Mouse (Mus musculus) embryonic facial prominence, embryonic 12.5 days (tissue): Measurements from ENCODE around the gene Acod1. TPM values are rescaled to one million over a fixed set of nuclear protein-coding genes. Genes with fewer than 3 reads are reported as not detected.
A peak's percentile ranks its signal among the peaks of the same experiment; 100 is the strongest.

Experiments used
- ATAC-seq: fragments of 200-750 bp; cut with Nextera tagmentation; 2 replicates; pipeline ENCODE4 v1.8.0; 2017; ENCODE audit not compliant: insufficient number of reproducible peaks, insufficient read depth, low FRiP score, low TSS enrichment
- H3K27ac ChIP-seq: fragments of 300-500 bp; sonication (generic); 2 replicates; pipeline ENCODE4 v1.5.1; 2016; ENCODE audit warnings: mild to moderate bottlenecking
- H3K27me3 ChIP-seq: fragments of 300-500 bp; sonication (generic); 2 replicates; pipeline ENCODE4 v1.6.1; 2016; ENCODE audit warnings: mild to moderate bottlenecking, moderate library complexity
- H3K36me3 ChIP-seq: fragments of 300-500 bp; sonication (generic); 2 replicates; pipeline ENCODE4 v1.6.1; 2016; ENCODE audit warnings: mild to moderate bottlenecking
- H3K4me1 ChIP-seq: fragments of 300-500 bp; sonication (generic); 2 replicates; pipeline ENCODE4 v1.6.1; 2016
- H3K4me2 ChIP-seq: fragments of 300-500 bp; sonication (generic); replicated peaks from 2 replicates; pipeline ENCODE4 v1.6.1; 2016; ENCODE audit warnings: mild to moderate bottlenecking, moderate library complexity
- H3K4me3 ChIP-seq: fragments of 300-500 bp; sonication (generic); 2 replicates; pipeline ENCODE4 v1.5.1; 2016; ENCODE audit warnings: mild to moderate bottlenecking
- H3K9ac ChIP-seq: fragments of 300-500 bp; sonication (generic); 2 replicates; pipeline ENCODE4 v1.6.1; 2016; ENCODE audit warnings: mild to moderate bottlenecking, moderate library complexity
- H3K9me3 ChIP-seq: fragments of 300-500 bp; sonication (generic); 2 replicates; pipeline ENCODE4 v1.6.1; 2016; ENCODE audit warnings: mild to moderate bottlenecking, moderate library complexity
- WGBS: fragments of 180-500 bp; shearing (Covaris S2); methylation state at CpG from one replicate; pipeline ENCODE4 v1.1.7; 2016; 5-methylcytosine and 5-hydroxymethylcytosine counted together
- polyA plus RNA-seq: library from polyadenylated mRNA; unstranded; fragments of >200 nt; fragmentation: Nextera tagmentation; extraction: Ambion mirVana; gene quantifications from 2 replicates; pipeline ENCODE4 v1.2.1, GENCODE M21; 2016

Acod1 gene
- polyA plus RNA-seq, 1 experiment from 2014 or later = not detected

DNA sequence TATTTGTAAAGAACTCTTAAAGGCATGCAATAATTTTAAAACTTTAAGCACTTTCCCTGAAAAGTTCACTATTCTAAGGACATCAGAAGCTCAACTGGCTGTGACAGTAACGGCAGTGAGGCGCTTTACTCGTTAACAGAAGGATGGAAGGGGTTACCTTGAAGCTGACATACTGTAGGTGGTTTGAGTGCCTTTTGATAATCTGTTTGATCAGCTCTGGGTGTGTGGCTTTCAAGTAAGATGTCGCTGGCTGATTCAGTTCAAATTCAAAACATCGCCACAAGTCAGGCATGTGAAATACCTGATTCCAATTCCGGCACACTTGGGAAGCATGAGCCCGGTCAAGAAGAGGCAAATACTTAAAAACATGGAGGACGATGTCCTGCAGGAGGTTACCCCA lies 48.3 kb downstream of the Acod1 start:
- no peak overlapping the region for H3K27ac ChIP-seq
- H3K27me3 ChIP-seq = no peaks in the 10 kb centered on the region
- peaks cover 8% of the 10 kb centered on the region; the same call in 1 of the 2 replicates for H3K4me1 ChIP-seq
- peaks cover 15% of the 10 kb centered on the region; the same call in 1 of the 2 replicates for H3K36me3 ChIP-seq
- WGBS = 92% methylated on average over 8 of the region's 8 CpGs
- no peak overlapping the region for H3K9ac ChIP-seq
- H3K4me3 ChIP-seq = no peak overlapping the region
- H3K9me3 ChIP-seq = no peaks in the 10 kb centered on the region
- no peak for ATAC-seq
- no peak overlapping the region for H3K4me2 ChIP-seq

DNA sequence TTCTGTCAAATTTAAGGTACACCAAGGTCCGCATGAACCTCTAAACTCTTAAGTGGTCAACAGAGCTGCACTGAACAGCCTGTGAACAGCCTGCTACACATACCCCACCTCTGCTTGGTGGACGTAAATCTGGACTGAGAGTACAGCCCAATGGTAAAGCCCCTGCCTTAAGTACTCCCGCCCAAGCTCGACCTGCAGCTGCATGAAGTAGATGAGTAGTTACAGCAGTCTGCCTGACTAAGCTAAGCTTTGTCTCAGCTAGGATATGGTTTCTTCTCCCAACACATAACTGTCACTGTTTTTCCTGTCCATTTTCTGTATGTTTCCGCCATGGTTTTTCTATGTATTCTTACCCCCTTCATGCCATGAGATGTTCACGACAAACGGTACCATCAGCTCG lies 49.0 kb downstream of the Acod1 start:
- Histone ChIP-seq H3K4me1 (peaks cover 8% of the 10 kb centered on the region; the same call in 1 of the 2 replicates), H3K4me2 (no peak overlapping the region), H3K4me3 (no peak overlapping the region), H3K9ac (no peak overlapping the region), H3K9me3 (no peaks in the 10 kb centered on the region), H3K27ac (no peak overlapping the region), H3K27me3 (no peaks in the 10 kb centered on the region), H3K36me3 (peaks cover 15% of the 10 kb centered on the region; the same call in 1 of the 2 replicates)
- WGBS = 93% methylated on average over 8 of the region's 8 CpGs
- ATAC-seq = no peak

DNA sequence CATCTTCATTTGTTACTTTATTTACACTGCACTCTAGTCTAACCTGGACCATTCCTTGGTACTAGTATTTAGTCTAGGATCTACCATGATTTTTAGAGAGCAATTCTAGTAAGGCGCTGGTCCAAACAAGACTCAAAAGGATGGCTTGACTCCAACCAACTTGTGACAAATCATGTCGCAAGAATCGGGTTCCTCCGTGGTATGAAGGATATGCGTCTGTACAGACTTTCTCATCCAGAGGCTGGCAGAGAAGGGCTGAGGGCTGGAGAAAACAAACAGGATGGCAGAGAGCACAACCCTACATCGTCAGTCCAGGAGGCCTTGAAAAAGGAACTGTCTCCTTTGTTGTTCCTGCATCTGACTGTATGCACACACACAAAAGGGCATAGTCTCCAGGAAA lies 49.8 kb downstream of the Acod1 start:
- peaks cover 11% of the 10 kb centered on the region; the same call in 1 of the 2 replicates for H3K36me3 ChIP-seq
- no peaks in the 10 kb centered on the region for H3K9me3 ChIP-seq
- H3K9ac ChIP-seq = no peak overlapping the region
- peaks cover 8% of the 10 kb centered on the region; the same call in 1 of the 2 replicates for H3K4me1 ChIP-seq
- ATAC-seq = no peak
- no peak overlapping the region for H3K4me2 ChIP-seq
- H3K4me3 ChIP-seq = no peak overlapping the region
- 86% methylated on average over 6 of the region's 6 CpGs for WGBS
- H3K27me3 ChIP-seq = no peaks in the 10 kb centered on the region
- H3K27ac ChIP-seq = no peak overlapping the region

DNA sequence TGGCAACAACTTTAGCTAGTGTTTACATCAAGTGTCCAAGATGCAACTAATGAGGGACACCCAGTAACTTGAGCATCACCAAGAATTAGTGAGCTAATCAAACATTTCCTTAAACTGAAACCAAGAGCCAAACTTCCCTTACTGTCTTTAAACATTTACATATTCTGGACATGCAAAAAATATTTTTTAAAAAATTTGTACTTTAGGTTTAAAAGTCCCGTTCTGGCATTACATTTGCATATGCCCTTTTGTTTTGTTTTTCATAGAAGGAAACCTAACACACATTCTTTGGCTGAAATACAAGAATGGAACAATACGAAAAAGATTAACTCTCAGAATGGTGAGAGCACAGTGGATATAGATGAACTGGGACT lies 51.4 kb downstream of the Acod1 start:
- H3K4me3 ChIP-seq = peak overlapping the region; percentile 82
- peaks cover 8% of the 10 kb centered on the region; the same call in 1 of the 2 replicates for H3K4me1 ChIP-seq
- under 1% methylated on average over 2 of the region's 2 CpGs for WGBS
- ATAC-seq = no peak
- H3K9me3 ChIP-seq = no peaks in the 10 kb centered on the region
- H3K36me3 ChIP-seq = 0 out of 2 replicates have a peak, but pooled peaks cover 3% of the 10 kb centered on the region
- peak overlapping the region; percentile 95 for H3K9ac ChIP-seq
- peak overlapping the region; percentile 59 for H3K4me2 ChIP-seq
- H3K27me3 ChIP-seq = no peaks in the 10 kb centered on the region
- no peak overlapping the region for H3K27ac ChIP-seq

DNA sequence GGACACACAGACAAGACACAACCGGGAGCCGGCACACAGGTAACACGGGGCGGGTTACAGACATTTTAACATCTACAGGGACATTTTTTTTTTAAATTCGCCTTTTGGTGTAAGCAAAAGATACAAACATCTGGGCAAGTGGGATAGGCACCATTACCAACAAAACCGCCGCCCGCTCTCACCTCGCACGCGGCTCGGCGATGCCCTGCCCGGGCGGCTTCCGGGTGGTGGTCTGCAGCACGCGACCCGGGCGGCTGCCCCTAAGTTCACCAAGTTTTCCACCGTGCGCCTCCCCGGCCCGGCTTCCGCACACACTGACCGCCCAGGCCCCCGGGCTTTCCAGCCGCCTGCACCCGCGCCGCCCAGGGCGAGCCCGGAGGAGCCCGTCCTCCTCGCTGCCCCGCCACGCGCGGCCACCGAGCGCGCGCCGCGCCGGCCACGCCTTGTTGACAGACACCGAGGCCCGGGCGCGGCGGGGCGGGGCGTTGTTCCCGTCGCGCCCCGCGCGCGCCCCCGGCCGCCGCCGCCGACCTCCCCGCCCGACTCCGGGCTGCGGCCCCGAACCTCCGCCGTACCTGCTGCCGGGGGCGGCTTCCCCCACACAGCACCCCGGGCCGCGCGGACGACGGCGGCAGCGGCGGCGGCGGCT lies 51.9 kb downstream of the Acod1 start:
- H3K4me2 ChIP-seq = peak overlapping the region; percentile 59
- H3K9me3 ChIP-seq = no peaks in the 10 kb centered on the region
- 0 out of 2 replicates have a peak, but pooled peaks cover 3% of the 10 kb centered on the region for H3K36me3 ChIP-seq
- no peaks in the 10 kb centered on the region for H3K27me3 ChIP-seq
- WGBS = 1% methylated on average over 80 of the region's 86 CpGs
- peak; percentile 79 for ATAC-seq
- peak overlapping the region; percentile 98 for H3K27ac ChIP-seq
- H3K9ac ChIP-seq = peak overlapping the region; percentile 95
- peaks cover 8% of the 10 kb centered on the region; the same call in 1 of the 2 replicates for H3K4me1 ChIP-seq
- peak overlapping the region; percentile 82 for H3K4me3 ChIP-seq

DNA sequence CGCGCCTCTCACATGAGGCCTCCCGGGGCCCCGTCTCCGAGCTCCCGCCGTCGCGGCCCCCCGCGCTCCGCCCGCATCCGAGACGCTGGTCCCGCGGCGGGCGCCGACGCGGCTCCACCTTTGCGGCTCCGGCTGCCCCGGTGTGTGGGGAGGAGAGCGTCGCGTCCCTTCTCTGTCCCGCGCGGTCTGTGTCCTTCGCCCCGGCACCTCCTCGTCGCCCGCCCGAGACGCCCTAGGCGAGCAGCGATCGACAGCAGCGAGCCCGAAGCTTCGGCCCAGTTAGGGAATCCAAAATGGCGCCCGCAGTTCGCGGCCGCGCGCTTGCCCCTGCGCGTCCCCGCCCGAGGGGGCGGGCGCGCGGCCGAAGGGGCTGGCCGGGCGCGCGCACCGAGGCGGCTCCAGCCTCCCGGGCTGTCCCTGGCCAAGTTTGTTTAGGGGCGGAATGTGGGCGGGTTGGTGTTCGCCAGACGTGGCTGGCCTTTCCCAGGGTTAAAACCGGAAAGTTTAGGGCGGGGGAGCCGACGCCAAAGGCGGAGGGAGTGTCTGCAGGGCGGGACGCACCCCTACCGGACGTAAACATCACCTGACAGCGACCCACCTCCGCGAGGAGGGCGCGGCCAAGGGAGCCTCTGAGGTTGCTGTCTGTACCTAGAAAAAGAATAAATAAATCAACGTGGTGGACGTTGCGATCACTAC lies 52.6 kb downstream of the Acod1 start, which contains the start of gene Fbxl3:
Fbxl3 (minus strand) TSS at position 329 of the 696 bp plus-strand sequence.
- under 1% methylated on average over 86 of the region's 88 CpGs for WGBS
- H3K27me3 ChIP-seq = no peaks in the 10 kb centered on the region
- H3K4me3 ChIP-seq = peak within 1 kb of the TSS; percentile 82
- H3K4me2 ChIP-seq = peak within 1 kb of the TSS; percentile 59
- ATAC-seq = peak; percentile 92
- H3K36me3 ChIP-seq = 0 out of 2 replicates have a peak, but pooled peaks cover 3% of the 10 kb centered on the region
- H3K9me3 ChIP-seq = no peaks in the 10 kb centered on the region
- peak within 1 kb of the TSS; percentile 98 for H3K27ac ChIP-seq
- peaks cover 8% of the 10 kb centered on the region; the same call in 1 of the 2 replicates for H3K4me1 ChIP-seq
- peak within 1 kb of the TSS; percentile 95 for H3K9ac ChIP-seq

DNA sequence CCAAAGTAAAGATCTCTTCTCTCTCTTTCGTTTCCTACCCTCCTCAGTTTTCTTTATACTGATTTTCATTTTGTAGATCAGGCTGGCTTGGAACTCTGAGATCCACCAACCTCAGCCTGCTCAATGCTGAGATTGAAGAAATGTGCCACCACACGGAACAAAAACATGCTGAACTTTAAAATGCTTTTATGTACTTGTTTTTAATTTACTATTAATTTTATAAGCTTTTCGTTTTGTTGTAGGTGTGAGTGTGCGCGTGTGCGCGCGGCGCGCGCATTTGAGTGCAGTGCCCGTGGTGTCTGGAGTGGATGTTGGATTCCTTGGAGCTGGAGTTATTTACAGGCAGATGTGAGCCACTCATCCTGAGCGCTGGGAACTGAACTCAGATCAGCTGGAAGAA lies 53.5 kb downstream of the Acod1 start:
- H3K9ac ChIP-seq = no peak overlapping the region
- no peak overlapping the region for H3K27ac ChIP-seq

DNA sequence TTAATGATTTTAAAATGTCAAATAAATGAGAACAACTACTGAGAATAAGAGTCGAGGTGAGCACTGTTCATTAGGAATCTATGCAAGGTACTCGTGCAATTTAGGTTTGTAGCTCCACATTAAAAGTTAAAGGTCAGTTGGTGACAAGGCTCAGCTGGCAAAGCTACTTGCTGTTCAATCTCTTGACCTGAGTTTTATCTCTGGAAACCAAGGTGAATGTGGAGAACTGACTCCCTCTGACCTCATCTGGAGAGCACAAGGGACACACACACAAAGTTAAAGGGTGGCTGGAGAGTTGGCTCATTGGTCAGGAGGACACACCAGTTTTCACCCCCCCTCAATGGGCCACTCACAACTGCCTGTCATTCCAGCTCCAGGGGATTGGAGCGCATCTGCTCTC lies 54.4 kb downstream of the Acod1 start:
- 77% methylated on average over 3 of the region's 3 CpGs for WGBS
- no peaks in the 10 kb centered on the region for H3K27me3 ChIP-seq
- no peak overlapping the region for H3K9ac ChIP-seq
- ATAC-seq = no peak
- H3K4me3 ChIP-seq = no peak overlapping the region
- no peaks in the 10 kb centered on the region for H3K9me3 ChIP-seq
- no peak overlapping the region for H3K27ac ChIP-seq
- H3K4me1 ChIP-seq = peaks cover 8% of the 10 kb centered on the region; the same call in 1 of the 2 replicates
- H3K36me3 ChIP-seq = no peaks in the 10 kb centered on the region
- no peak overlapping the region for H3K4me2 ChIP-seq

More for the DNA sequence above, 53.5 kb downstream of the Acod1 start:
- Histone ChIP-seq H3K4me1 (peaks cover 8% of the 10 kb centered on the region; the same call in 1 of the 2 replicates), H3K36me3 (0 out of 2 replicates have a peak, but pooled peaks cover under 1% of the 10 kb centered on the region), H3K4me2 (no peak overlapping the region), H3K4me3 (no peak overlapping the region), H3K27me3 (no peaks in the 10 kb centered on the region), H3K9me3 (no peaks in the 10 kb centered on the region)
- WGBS = 82% methylated on average over 13 of the region's 13 CpGs
- no peak for ATAC-seq

DNA sequence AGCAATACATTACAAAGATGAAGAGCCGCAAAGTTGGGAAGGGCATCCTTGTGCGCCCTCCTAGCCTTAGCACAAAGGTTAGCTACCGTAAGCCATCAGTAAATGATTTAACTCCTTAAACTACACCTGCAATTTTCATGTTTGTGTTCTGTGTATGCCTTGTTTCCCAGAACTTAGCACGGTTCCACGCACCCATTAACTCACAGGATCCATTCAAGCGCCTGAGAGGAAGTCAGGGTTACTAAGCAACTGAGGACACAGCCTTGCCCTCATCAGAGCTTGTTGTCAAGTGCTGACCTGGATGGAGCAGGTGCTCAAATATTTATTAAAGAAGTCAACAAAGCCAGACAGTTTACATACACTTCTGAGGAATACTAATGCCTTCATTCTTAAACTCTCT lies 55.5 kb downstream of the Acod1 start:
- H3K4me1 ChIP-seq = peaks cover 6% of the 10 kb centered on the region; the same call in 1 of the 2 replicates
- no peak overlapping the region for H3K4me2 ChIP-seq
- no peaks in the 10 kb centered on the region for H3K27me3 ChIP-seq
- ATAC-seq = no peak
- H3K9me3 ChIP-seq = no peaks in the 10 kb centered on the region
- no peak overlapping the region for H3K27ac ChIP-seq
- H3K36me3 ChIP-seq = no peaks in the 10 kb centered on the region
- 68% methylated on average over 6 of the region's 6 CpGs for whole genome bisulfite sequencing
- H3K4me3 ChIP-seq = no peak overlapping the region
- H3K9ac ChIP-seq = no peak overlapping the region

DNA sequence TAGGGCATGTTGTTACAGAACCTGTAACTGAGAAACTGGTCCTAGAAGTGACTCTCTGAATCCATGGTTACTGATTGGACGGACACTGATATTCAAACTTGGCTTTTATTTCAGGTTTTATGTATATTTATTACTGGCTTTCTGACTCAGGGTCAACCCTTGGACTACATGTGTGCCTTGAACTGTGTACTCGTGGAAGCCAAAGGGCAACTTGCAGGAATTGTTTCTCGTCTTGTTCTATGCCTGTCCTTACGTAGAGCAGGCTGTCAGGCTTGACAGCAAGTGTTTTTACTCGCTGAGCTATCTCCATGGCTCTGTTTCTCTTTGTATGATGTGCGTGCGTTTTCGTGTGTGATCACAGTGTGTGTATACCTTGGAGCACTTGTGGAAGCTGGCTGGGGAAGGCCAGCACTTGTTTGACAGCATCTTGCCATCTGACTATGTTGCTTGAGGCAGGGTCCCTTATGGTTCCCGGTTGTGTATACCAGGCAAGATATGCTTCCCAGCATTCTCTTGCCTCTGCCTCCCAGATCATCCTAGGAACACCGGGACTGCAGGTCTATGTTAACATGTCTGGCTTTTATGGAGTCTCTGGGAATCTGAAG lies 56.1 kb downstream of the Acod1 start:
- H3K4me3 ChIP-seq = no peak overlapping the region
- no peak overlapping the region for H3K27ac ChIP-seq
- H3K27me3 ChIP-seq = no peaks in the 10 kb centered on the region
- no peak for ATAC-seq
- H3K4me1 ChIP-seq = peaks cover 3% of the 10 kb centered on the region; the same call in 1 of the 2 replicates
- 80% methylated on average over 10 of the region's 10 CpGs for WGBS
- H3K9ac ChIP-seq = no peak overlapping the region
- no peaks in the 10 kb centered on the region for H3K36me3 ChIP-seq
- H3K4me2 ChIP-seq = no peak overlapping the region
- no peaks in the 10 kb centered on the region for H3K9me3 ChIP-seq
